Mouse (Mus musculus) thymus, adult 2 months (tissue): ENCODE data around the gene Pdk2. TPM values are rescaled to one million over a fixed set of nuclear protein-coding genes. Genes with fewer than 3 reads are reported as not detected.
A peak's percentile ranks its signal among the peaks of the same experiment; 100 is the strongest.

Experiments used
- DNase-seq: peaks from one replicate; pipeline ENCODE4 v3.0.0; 2021
- H3K27ac ChIP-seq: fragments of 200-500 bp; 2 replicates; pipeline ENCODE4 v1.5.1; 2012; ENCODE audit warnings: low read length, control low read depth; ENCODE audit not compliant: control insufficient read depth, insufficient read depth
- H3K27me3 ChIP-seq: fragments of 200-500 bp; 2 replicates; pipeline ENCODE4 v1.6.1; 2012; ENCODE audit warnings: mild to moderate bottlenecking, low read length, moderate library complexity, mixed read lengths; ENCODE audit not compliant: control insufficient read depth, insufficient read depth
- H3K36me3 ChIP-seq: fragments of 200-500 bp; 2 replicates; pipeline ENCODE4 v1.6.1; 2012; ENCODE audit warnings: mild to moderate bottlenecking, low read length, moderate library complexity; ENCODE audit not compliant: control insufficient read depth, insufficient read depth
- H3K4me1 ChIP-seq: fragments of 200-500 bp; replicated peaks from 2 replicates; pipeline ENCODE4 v1.6.1; 2012; ENCODE audit warnings: low read length; ENCODE audit not compliant: control insufficient read depth, insufficient read depth
- H3K4me3 ChIP-seq: fragments of 200-500 bp; 2 replicates; pipeline ENCODE4 v1.5.1; 2012; ENCODE audit warnings: mild to moderate bottlenecking, low read length, control low read depth, moderate library complexity; ENCODE audit not compliant: control insufficient read depth, insufficient read depth
- CTCF ChIP-seq: fragments of 200-500 bp; IDR thresholded peaks from 2 replicates; pipeline ENCODE4 v1.5.1; 2012; ENCODE audit warnings: mild to moderate bottlenecking, control low read depth, low read length, moderate library complexity, borderline replicate concordance; ENCODE audit not compliant: control insufficient read depth, poor library complexity, insufficient read depth; ENCODE audit errors: extremely low read depth
- POLR2A ChIP-seq: fragments of 200-500 bp; IDR thresholded peaks from 2 replicates; pipeline ENCODE4 v1.6.1; 2012; ENCODE audit warnings: mild to moderate bottlenecking, low read length, control low read depth, moderate library complexity; ENCODE audit not compliant: control insufficient read depth, poor library complexity, insufficient read depth; ENCODE audit errors: extremely low read depth
- WGBS: fragments of 180-500 bp; shearing (Covaris S2); methylation state at CpG from one replicate; pipeline ENCODE4 v1.1.7; 2018; 5-methylcytosine and 5-hydroxymethylcytosine counted together
- polyA plus RNA-seq: library from polyadenylated mRNA; depleted of rRNA; stranded (reverse); fragments of >200 nt; gene quantifications from 2 replicates; pipeline ENCODE4 v1.2.3, GENCODE M21; 2012

The Pdk2 gene
- polyA plus RNA-seq, 1 experiment = 55.0 TPM

DNA sequence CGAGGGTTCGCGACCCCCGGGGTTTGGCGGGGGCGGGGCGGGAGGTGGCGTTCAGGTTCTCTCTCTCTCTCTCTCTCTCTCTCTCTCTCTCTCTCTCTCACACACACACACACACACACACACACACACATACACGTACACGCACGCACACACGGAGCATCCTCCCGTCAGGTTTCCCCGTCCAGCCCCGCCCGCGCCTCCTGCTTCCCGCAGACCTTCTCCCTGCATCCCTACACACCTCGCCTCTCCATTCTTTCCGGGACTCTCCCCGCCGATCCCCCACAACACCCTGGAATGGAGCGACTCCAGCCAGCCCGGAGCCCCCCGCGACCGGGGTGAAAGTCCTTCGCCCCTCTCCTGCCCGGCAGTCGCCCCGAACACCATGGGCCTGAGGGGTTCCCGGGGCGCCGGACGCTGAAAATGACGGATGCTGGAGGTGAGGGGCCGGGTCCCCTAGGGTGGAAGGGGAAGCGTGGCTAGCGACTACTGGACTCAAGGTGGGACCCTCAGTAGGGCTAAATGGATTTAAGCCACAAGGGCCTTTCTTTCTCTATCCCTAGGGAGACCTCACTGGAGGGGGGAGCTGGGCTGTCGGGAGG is 30.9 kb downstream of the Pdk2 start:
- DNase-seq = no peak
- TF ChIP-seq CTCF (no peak), POLR2A (no peak)

DNA sequence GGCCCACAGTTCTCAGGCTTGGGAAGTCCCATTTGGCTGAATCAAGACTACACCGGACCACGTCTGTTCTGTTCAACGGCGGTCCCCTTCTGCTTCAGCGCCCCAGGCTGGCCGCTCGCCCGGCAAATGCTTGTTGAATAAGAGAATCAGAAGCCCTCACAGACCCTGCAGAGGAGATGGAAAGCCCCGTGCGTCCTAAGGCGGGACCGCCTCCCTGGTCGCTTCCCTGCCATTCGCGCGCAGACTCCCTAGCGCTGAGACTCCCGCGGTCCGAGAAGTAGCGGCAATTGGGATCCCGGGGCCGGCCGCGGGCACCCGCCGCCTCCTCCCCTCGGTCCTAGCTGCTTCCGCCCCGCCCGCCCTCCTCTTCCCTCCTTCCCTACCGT is 31.5 kb downstream of the Pdk2 start, which contains the start of gene Samd14:
Samd14 (plus strand) TSS at position 251 of the 386 bp plus-strand sequence.
- H3K27me3 ChIP-seq = peaks cover 16% of the 10 kb centered on the region
- DNase-seq = no peak
- under 1% methylated on average over 30 of the region's 32 CpGs for WGBS
- peaks cover 9% of the 10 kb centered on the region for H3K36me3 ChIP-seq
- TF ChIP-seq POLR2A = no peak
- TF ChIP-seq CTCF = no peak
- peaks cover 18% of the 10 kb centered on the region for H3K4me1 ChIP-seq
- peak within 1 kb of the TSS; percentile 46 for H3K4me3 ChIP-seq
- no peak within 1 kb of the TSS for H3K27ac ChIP-seq

More for the DNA sequence above, 30.9 kb downstream of the Pdk2 start:
- Histone ChIP-seq H3K4me3 (0 out of 2 replicates have a peak overlapping the region, but pooled peaks have one; percentile 13), H3K27me3 (peaks cover 16% of the 10 kb centered on the region), H3K4me1 (peaks cover 18% of the 10 kb centered on the region), H3K27ac (no peak overlapping the region), H3K36me3 (peaks cover 3% of the 10 kb centered on the region)
- WGBS = 19% methylated on average over 37 of the region's 40 CpGs

- no peak for DNase-seq
- H3K27ac ChIP-seq = no peak overlapping the region
- TF ChIP-seq CTCF = no peak
- TF ChIP-seq POLR2A = no peak
Observed at GRCm38 (mm10) chr11:95008661-95009628, 32.2 kb downstream of the Pdk2 start.

GRCm38 (mm10) chr11:95007418-95007817 is 33.7 kb downstream of the Pdk2 start:
- WGBS = 20% methylated on average over 3 of the region's 3 CpGs
- H3K36me3 ChIP-seq = peaks cover 19% of the 10 kb centered on the region

More at GRCm38 (mm10) chr11:95008661-95009628, 32.2 kb downstream of the Pdk2 start:
- 31% methylated on average over 15 of the region's 15 CpGs for WGBS
- Histone ChIP-seq H3K4me3 (peak overlapping the region; percentile 46), H3K36me3 (peaks cover 11% of the 10 kb centered on the region), H3K4me1 (peaks cover 18% of the 10 kb centered on the region), H3K27me3 (peaks cover 16% of the 10 kb centered on the region)

GRCm38 (mm10) chr11:95006525-95007219 is 34.5 kb downstream of the Pdk2 start:
- H3K27me3 ChIP-seq = peaks cover 16% of the 10 kb centered on the region
- peaks cover 18% of the 10 kb centered on the region for H3K4me1 ChIP-seq
- H3K4me3 ChIP-seq = peak overlapping the region; percentile 21
- WGBS = 2% methylated on average over 27 of the region's 27 CpGs
- no peak overlapping the region for H3K27ac ChIP-seq
- DNase-seq = peak; percentile 81
- TF ChIP-seq POLR2A (no peak), CTCF (no peak)
- peaks cover 27% of the 10 kb centered on the region for H3K36me3 ChIP-seq

More at GRCm38 (mm10) chr11:95007418-95007817, 33.7 kb downstream of the Pdk2 start:
- Histone ChIP-seq H3K4me1 (peaks cover 18% of the 10 kb centered on the region), H3K27me3 (peaks cover 16% of the 10 kb centered on the region), H3K4me3 (no peak overlapping the region), H3K27ac (no peak overlapping the region)
- DNase-seq = no peak
- TF ChIP-seq POLR2A (no peak), CTCF (no peak)

DNA sequence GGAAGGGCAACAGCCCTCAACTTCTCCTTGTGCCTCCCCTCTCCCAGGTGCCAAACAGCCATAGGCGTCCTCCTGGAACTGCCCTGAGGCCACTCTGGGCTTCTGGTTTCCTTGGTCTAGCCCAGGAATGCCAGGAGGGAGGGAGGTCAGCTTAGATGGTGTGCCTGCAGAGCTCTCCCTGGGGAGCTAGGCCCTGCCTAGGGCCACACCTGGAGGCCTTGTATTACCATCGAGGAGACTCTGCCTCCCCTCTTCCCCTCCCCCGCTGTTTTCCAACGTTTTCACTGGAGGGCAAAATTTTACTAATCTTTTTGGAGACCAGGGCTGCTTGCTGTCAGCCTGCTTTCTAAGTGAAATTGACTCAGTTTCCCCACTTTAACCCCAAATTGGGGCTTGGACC is 35.1 kb downstream of the Pdk2 start:
- Histone ChIP-seq H3K36me3 (peaks cover 32% of the 10 kb centered on the region), H3K4me1 (peaks cover 19% of the 10 kb centered on the region), H3K4me3 (no peak overlapping the region), H3K27me3 (peaks cover 16% of the 10 kb centered on the region), H3K27ac (no peak overlapping the region)
- 50% methylated on average over 4 of the region's 4 CpGs for WGBS
- DNase-seq = no peak
- no peak for TF ChIP-seq CTCF
- no peak for TF ChIP-seq POLR2A
